Mouse (Mus musculus) MEL (cell line): ENCODE data around the gene Slc5a5.

Source experiments
- CHD1 ChIP-seq: IDR thresholded peaks from 2 replicates; pipeline ENCODE4 v1.6.1; 2012; ENCODE audit warnings: low read depth, mild to moderate bottlenecking, inconsistent platforms, low read length, improper control_type of control experiment
- SMC3 ChIP-seq: IDR thresholded peaks from 2 replicates; pipeline ENCODE4 v1.6.1; 2011; ENCODE audit warnings: low read depth, low read length, improper control_type of control experiment

GRCm38 (mm10) chr8:70871195-70871807, 21.3 kb downstream of the Slc5a5 start:
- no peak for TF ChIP-seq CHD1
- no peak for TF ChIP-seq SMC3
